In genomic region chr6:52640224-52640712, GRCm38 (mm10) we compare ENCODE assay signal across 8 mouse cellular contexts. TPM values are rescaled to one million over a fixed set of nuclear protein-coding genes. Genes with fewer than 3 reads are reported as not detected.
DNase-seq lines count a peak whose midpoint lies in the region; ATAC-seq and TF ChIP-seq lines count a peak whose summit lies in the region.

TSS of gene Hibadh (minus strand) at chr6:52640389.

- no peaks in the 10 kb centered on the region for H3K9me3 ChIP-seq in MEL (replicated peaks; ENCODE audit: insufficient read depth, low read length)
- H3K9me3 ChIP-seq in forebrain, postnatal 0 days (ENCODE audit: low read length), result no peaks in the 10 kb centered on the region
- no peaks in the 10 kb centered on the region for H3K9me3 ChIP-seq in lung, embryonic 15.5 days

- peak within 1 kb of the TSS; percentile 94 for H3K9ac ChIP-seq in MEL (ENCODE audit: control insufficient read depth, low read depth, low read length, poor library complexity, severe bottlenecking)
- peak within 1 kb of the TSS; percentile 73 for H3K9ac ChIP-seq in forebrain, postnatal 0 days
- peak within 1 kb of the TSS; percentile 68 for H3K9ac ChIP-seq in lung, embryonic 15.5 days

- no peaks in the 10 kb centered on the region for H3K27me3 ChIP-seq in MEL (ENCODE audit: control insufficient read depth in 1 of 2, insufficient read depth in 2 of 2, low read length in 2 of 2)
- no peaks in the 10 kb centered on the region for H3K27me3 ChIP-seq in cerebellum, adult 2 months (ENCODE audit: control insufficient read depth, insufficient read depth, low read length)
- no peaks in the 10 kb centered on the region for H3K27me3 ChIP-seq in forebrain, postnatal 0 days (ENCODE audit: insufficient read depth, low read length)
- no peaks in the 10 kb centered on the region for H3K27me3 ChIP-seq in lung, embryonic 15.5 days

- peak within 1 kb of the TSS; percentile 89 for H3K4me2 ChIP-seq in forebrain, postnatal 0 days (ENCODE audit: low read depth)
- peak within 1 kb of the TSS; percentile 79 for H3K4me2 ChIP-seq in lung, embryonic 15.5 days

- peak within 1 kb of the TSS; percentile 81 to 97 for H3K4me3 ChIP-seq in MEL (ENCODE audit: control insufficient read depth in 1 of 2, insufficient read depth in 1 of 2, low read depth in 2 of 2, low read length in 2 of 2)
- peak within 1 kb of the TSS; percentile 82 for H3K4me3 ChIP-seq in cerebellum, adult 2 months (replicated peaks; ENCODE audit: insufficient read depth, low read depth, low read length)
- peak within 1 kb of the TSS; percentile 86 for H3K4me3 ChIP-seq in forebrain, postnatal 0 days (ENCODE audit: low read depth, low read length)
- H3K4me3 ChIP-seq in lung, embryonic 15.5 days, result peak within 1 kb of the TSS; percentile 80

- H3K4me1 ChIP-seq in MEL (ENCODE audit: control insufficient read depth in 1 of 2, insufficient read depth in 2 of 2, low read length in 2 of 2), result peaks cover 5 to 6% of the 10 kb centered on the region in 2 experiments; a peak in 2 of 4 replicates
- no peaks in the 10 kb centered on the region; the same call in 1 of the 2 replicates for H3K4me1 ChIP-seq in cerebellum, adult 2 months (ENCODE audit: control insufficient read depth, insufficient read depth, low read length)
- H3K4me1 ChIP-seq in forebrain, postnatal 0 days (ENCODE audit: insufficient read depth), result peaks cover 5% of the 10 kb centered on the region; the same call in 1 of the 2 replicates
- H3K4me1 ChIP-seq in lung, embryonic 15.5 days, result peaks cover 9% of the 10 kb centered on the region; the same call in 1 of the 2 replicates

- TF ChIP-seq POLR2A in MEL (IDR thresholded peaks at IDR 0.05; ENCODE audit: control insufficient read depth in 1 of 2, insufficient read depth in 1 of 2, low read depth in 1 of 2, low read length in 2 of 2, poor library complexity in 1 of 2), result peak; percentile 91 to 94
- peak; percentile 85 for TF ChIP-seq POLR2A in cerebellum, adult 2 months (IDR thresholded peaks at IDR 0.05; ENCODE audit: borderline replicate concordance, insufficient read depth, low read length)

- peaks cover 0 to 9% of the 10 kb centered on the region in 2 experiments; a peak in 2 of 4 replicates for H3K36me3 ChIP-seq in MEL (ENCODE audit: control insufficient read depth in 1 of 2, insufficient read depth in 2 of 2, low read length in 2 of 2)
- no peaks in the 10 kb centered on the region for H3K36me3 ChIP-seq in forebrain, postnatal 0 days (ENCODE audit: insufficient read depth)
- no peaks in the 10 kb centered on the region for H3K36me3 ChIP-seq in lung, embryonic 15.5 days

- peak; percentile 100 for ATAC-seq in forebrain, postnatal 0 days
- ATAC-seq in lung, embryonic 15.5 days (ENCODE audit: borderline replicate concordance, extremely low read depth, low FRiP score, low TSS enrichment), result peak; percentile 99

- TF ChIP-seq RAD21 in MEL (IDR thresholded peaks at IDR 0.05; ENCODE audit: low read depth, low read length), result no peak

- peak; percentile 9 to 30 (median 25); a peak in 2 of 6 replicates for TF ChIP-seq CTCF in MEL (IDR thresholded peaks at IDR 0.05 in 2 of 3, conservative IDR thresholded peaks at IDR 0.05 in 1 of 3; ENCODE audit: control insufficient read depth in 1 of 3, insufficient read depth in 1 of 3, low read depth in 2 of 3, low read length in 3 of 3, poor library complexity in 1 of 3, severe bottlenecking in 1 of 3)
- TF ChIP-seq CTCF in cerebellum, adult 2 months (IDR thresholded peaks at IDR 0.05; ENCODE audit: borderline replicate concordance, insufficient read depth, low read depth, low read length), result no peak
- peak; percentile 58 for TF ChIP-seq CTCF in forebrain, postnatal 0 days (IDR thresholded peaks at IDR 0.05; ENCODE audit: low read depth)

- H3K79me2 ChIP-seq in MEL (ENCODE audit: control insufficient read depth, insufficient read depth, low read length, poor library complexity), result peaks cover 10% of the 10 kb centered on the region

- DNase-seq in MEL (ENCODE audit: low read depth, low spot score), result peak; percentile 98
- peak; percentile 99 for DNase-seq in cerebellum, adult 2 months
- DNase-seq in forebrain, postnatal 0 days, result peak; percentile 99
- peak; percentile 99 for DNase-seq in heart, postnatal 4 days
- peak; percentile 94 to 95 for DNase-seq in layer of hippocampus, adult 8-10 months (ENCODE audit: low spot score in 2 of 2)
- peak; percentile 97 for DNase-seq in ovary, adult 18-20 months (ENCODE audit: low spot score)
- DNase-seq in thymus, postnatal 0 days (ENCODE audit: low spot score), result peak; percentile 100

- peak in 1 of 2 experiments; percentile 50; a peak in 2 of 4 replicates for TF ChIP-seq EP300 in MEL (IDR thresholded peaks at IDR 0.05; ENCODE audit: low read depth in 1 of 2, low read length in 2 of 2)

- peak within 1 kb of the TSS; percentile 32 for H3K27ac ChIP-seq in MEL (ENCODE audit: control insufficient read depth, low read depth, low read length)
- H3K27ac ChIP-seq in cerebellum, adult 2 months (ENCODE audit: insufficient read depth, low read length), result peak within 1 kb of the TSS; percentile 58
- H3K27ac ChIP-seq in forebrain, postnatal 0 days (ENCODE audit: low read depth, low read length), result peak within 1 kb of the TSS; percentile 64; the same call in 1 of the 2 replicates
- H3K27ac ChIP-seq in lung, embryonic 15.5 days, result peak within 1 kb of the TSS; percentile 76

- under 1% methylated on average over 34 of the region's 34 CpGs for WGBS in cerebellum, adult 2 months
- under 1% methylated on average over 34 of the region's 34 CpGs for WGBS in forebrain, postnatal 0 days
- under 1% methylated on average over 34 of the region's 34 CpGs for WGBS in lung, embryonic 15.5 days

TF ChIP-seq in MEL, 35 proteins besides CTCF, POLR2A, EP300 and RAD21 (continues in another document):
- no peak for TF ChIP-seq GATA1 (IDR thresholded peaks at IDR 0.05; ENCODE audit: low read depth, low read length)
- no peak for TF ChIP-seq GABPA (IDR thresholded peaks at IDR 0.05; ENCODE audit: low read depth, low read length)
- TF ChIP-seq POLR2AphosphoS5 (IDR thresholded peaks at IDR 0.05; ENCODE audit: borderline replicate concordance, low read depth, low read length), result no peak
- TF ChIP-seq MYB (IDR thresholded peaks at IDR 0.05; ENCODE audit: low read depth, low read length), result no peak
- TF ChIP-seq MAX (IDR thresholded peaks at IDR 0.05; ENCODE audit: low read length), result peak; percentile 80
- peak; percentile 63; the same call in 1 of the 2 replicates for TF ChIP-seq ETS1 (IDR thresholded peaks at IDR 0.05; ENCODE audit: low read depth, low read length)
- TF ChIP-seq KAT2A (conservative IDR thresholded peaks at IDR 0.05; ENCODE audit: low read depth, low read length), result no peak; the same call in 1 of the 2 replicates
- TF ChIP-seq ZMIZ1 (IDR thresholded peaks at IDR 0.05; ENCODE audit: low read depth, low read length), result peak; percentile 96
- peak; percentile 90 for TF ChIP-seq POLR2AphosphoS2 (IDR thresholded peaks at IDR 0.05; ENCODE audit: low read length)
- TF ChIP-seq BHLHE40 (IDR thresholded peaks at IDR 0.05; ENCODE audit: borderline replicate concordance, low read depth, low read length), result 0 out of 2 replicates have a peak, but pooled peaks have one; percentile 27
- peak; percentile 89 for TF ChIP-seq MXI1 (IDR thresholded peaks at IDR 0.05; ENCODE audit: low read depth, low read length)
- TF ChIP-seq CHD2 (IDR thresholded peaks at IDR 0.05; ENCODE audit: low read length), result no peak
- TF ChIP-seq ZC3H11A (IDR thresholded peaks at IDR 0.05; ENCODE audit: low read depth, low read length), result no peak
- peak; percentile 58; the same call in 1 of the 2 replicates for TF ChIP-seq MYC (IDR thresholded peaks at IDR 0.05; ENCODE audit: low read depth, low read length)
- TF ChIP-seq TBP (IDR thresholded peaks at IDR 0.05; ENCODE audit: low read depth, low read length), result peak; percentile 92
- no peak for TF ChIP-seq E2F4 (IDR thresholded peaks at IDR 0.05; ENCODE audit: borderline replicate concordance, low read depth, low read length)
- 0 out of 2 replicates have a peak, but pooled peaks have one; percentile 35 for TF ChIP-seq ELF1 (IDR thresholded peaks at IDR 0.05; ENCODE audit: low read depth, low read length)
- 0 out of 2 replicates have a peak, but pooled peaks have one; percentile 59 for TF ChIP-seq UBTF (IDR thresholded peaks at IDR 0.05; ENCODE audit: borderline replicate concordance, insufficient read depth, low read depth, low read length)
- no peak for TF ChIP-seq MEF2A (IDR thresholded peaks at IDR 0.05; ENCODE audit: extremely low read depth, insufficient replicate concordance, low read depth, low read length, poor library complexity, severe bottlenecking)
- TF ChIP-seq NELFE (IDR thresholded peaks at IDR 0.05; ENCODE audit: low read depth, low read length), result peak; percentile 94
- peak; percentile 57 for TF ChIP-seq TCF12 (IDR thresholded peaks at IDR 0.05; ENCODE audit: low read depth, low read length)
- TF ChIP-seq NRF1 (IDR thresholded peaks at IDR 0.05; ENCODE audit: insufficient read depth, low read depth, low read length, poor library complexity, severe bottlenecking), result peak; percentile 96
- TF ChIP-seq TAL1 (IDR thresholded peaks at IDR 0.05; ENCODE audit: low read length), result no peak
- no peak for TF ChIP-seq ZKSCAN1 (IDR thresholded peaks at IDR 0.05; ENCODE audit: low read depth, low read length)
- TF ChIP-seq RCOR1 (IDR thresholded peaks at IDR 0.05; ENCODE audit: low read depth, low read length), result no peak
- TF ChIP-seq MAZ (IDR thresholded peaks at IDR 0.05; ENCODE audit: low read depth, low read length), result peak; percentile 81; the same call in 1 of the 2 replicates
- TF ChIP-seq HCFC1 (IDR thresholded peaks at IDR 0.05; ENCODE audit: low read depth, low read length), result peak; percentile 70
- TF ChIP-seq USF2 (IDR thresholded peaks at IDR 0.05; ENCODE audit: borderline replicate concordance in 1 of 2, insufficient read depth in 1 of 2, low read depth in 1 of 2, low read length in 2 of 2), result no peak
- peak; percentile 93 for TF ChIP-seq SIN3A (IDR thresholded peaks at IDR 0.05; ENCODE audit: low read length)

RNA-seq across cellular contexts. Expression of gene Hibadh, which starts in this region (rescaled TPM):
- total RNA-seq in MEL (2012; rRNA removed), result 30.9 and 31.2 TPM in 2 replicates
- polyA plus RNA-seq in MEL (2012; ENCODE audit: insufficient read depth in 1 of 2, insufficient read length in 2 of 2, low read depth in 1 of 2, low replicate concordance in 2 of 2, missing spikeins in 1 of 2), result 10 to 100 TPM in 1 of 2 experiments, not detected in 1; 39.3 TPM
- polyA plus RNA-seq in cerebellum, adult 2 months (2012; rRNA removed), result 83.1 and 84.5 TPM in 2 replicates
- total RNA-seq in forebrain, postnatal 0 days (2014; rRNA removed), result 28.5 and 29.0 TPM in 2 replicates
- 44.8 and 50.9 TPM in 2 replicates for polyA plus RNA-seq in forebrain, postnatal 0 days (2015; fragmentation: Nextera tagmentation; extraction: Ambion mirVana)
- total RNA-seq in heart, postnatal 4 days (2021), result 100 to 1,000 TPM; 126 to 131 TPM
- 10 to 100 TPM; 45.1 to 54.3 (median 49.6) TPM for total RNA-seq in layer of hippocampus, adult 8-10 months (2022)
- 103 and 104 TPM in 2 replicates for polyA plus RNA-seq in lung, embryonic 15.5 days (2015; fragmentation: Nextera tagmentation; extraction: Ambion mirVana)
- 194 and 211 TPM in 2 replicates for polyA plus RNA-seq in thymus, postnatal 0 days (2015; fragmentation: Nextera tagmentation; extraction: Ambion mirVana)

Comparison
In these comparisons a context has a peak if more than half of its experiments do, and no peak if none do; other contexts are left out.
1. Peak in every context shown above with its lines: DNase-seq, ATAC-seq, H3K4me3 ChIP-seq and H3K27ac ChIP-seq.